Mouse (Mus musculus): ENCODE measurements around the gene Gba. TPM values are rescaled to one million over a fixed set of nuclear protein-coding genes. Genes with fewer than 3 reads are reported as not detected.

The Gba gene
- polyA plus RNA-seq (2014; fragmentation: Illumina TruSeq; extraction: RNeasy Lipid Tissue Mini Kit (QIAGEN cat#74804); ENCODE audit: low read depth, low replicate concordance), result 13.1 TPM

DNA sequence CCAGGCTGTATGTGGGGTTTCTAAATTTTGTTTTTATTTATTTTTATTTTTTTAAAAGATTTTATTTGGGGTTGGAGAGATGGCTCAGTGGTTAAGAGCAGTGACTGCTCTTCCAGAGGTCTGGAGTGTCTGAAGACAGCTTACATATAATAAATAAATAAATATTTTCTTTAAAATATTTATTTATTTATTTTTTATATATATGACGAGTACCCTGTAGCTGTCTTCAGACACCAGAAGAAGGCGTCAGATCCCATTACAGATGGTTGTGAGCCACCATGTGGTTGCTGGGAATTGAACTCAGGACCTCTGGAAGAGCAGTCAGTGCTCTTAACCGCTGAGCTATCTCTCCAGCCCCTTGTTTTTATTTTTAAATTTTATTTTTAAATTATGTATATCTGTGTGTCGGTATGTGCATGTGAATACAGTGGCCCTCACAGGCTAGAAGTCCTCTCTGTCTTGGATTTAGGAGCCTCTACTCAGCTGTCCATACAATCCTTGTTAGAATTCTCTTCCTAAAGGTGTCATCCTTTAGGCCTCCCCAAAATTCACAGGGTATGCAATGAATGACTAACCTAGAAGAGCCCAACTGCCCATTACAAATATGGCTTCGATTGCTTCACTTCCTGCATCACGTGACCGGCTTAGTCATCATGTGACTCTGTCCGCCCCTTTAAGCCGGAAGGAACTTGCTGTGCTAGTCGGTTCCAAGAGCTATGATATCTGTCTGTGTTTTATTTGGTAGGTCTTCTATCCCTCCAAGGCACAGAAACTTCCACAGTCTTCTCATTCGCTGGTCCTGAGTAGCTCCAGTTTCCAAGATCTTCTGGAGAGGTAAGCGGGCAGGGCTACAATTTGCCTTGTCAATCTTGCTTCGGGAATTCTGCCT, at the start of gene Gba:
Gene Gba, plus strand, starts transcription at position 676 of the 889 bp plus-strand sequence.

DNA sequence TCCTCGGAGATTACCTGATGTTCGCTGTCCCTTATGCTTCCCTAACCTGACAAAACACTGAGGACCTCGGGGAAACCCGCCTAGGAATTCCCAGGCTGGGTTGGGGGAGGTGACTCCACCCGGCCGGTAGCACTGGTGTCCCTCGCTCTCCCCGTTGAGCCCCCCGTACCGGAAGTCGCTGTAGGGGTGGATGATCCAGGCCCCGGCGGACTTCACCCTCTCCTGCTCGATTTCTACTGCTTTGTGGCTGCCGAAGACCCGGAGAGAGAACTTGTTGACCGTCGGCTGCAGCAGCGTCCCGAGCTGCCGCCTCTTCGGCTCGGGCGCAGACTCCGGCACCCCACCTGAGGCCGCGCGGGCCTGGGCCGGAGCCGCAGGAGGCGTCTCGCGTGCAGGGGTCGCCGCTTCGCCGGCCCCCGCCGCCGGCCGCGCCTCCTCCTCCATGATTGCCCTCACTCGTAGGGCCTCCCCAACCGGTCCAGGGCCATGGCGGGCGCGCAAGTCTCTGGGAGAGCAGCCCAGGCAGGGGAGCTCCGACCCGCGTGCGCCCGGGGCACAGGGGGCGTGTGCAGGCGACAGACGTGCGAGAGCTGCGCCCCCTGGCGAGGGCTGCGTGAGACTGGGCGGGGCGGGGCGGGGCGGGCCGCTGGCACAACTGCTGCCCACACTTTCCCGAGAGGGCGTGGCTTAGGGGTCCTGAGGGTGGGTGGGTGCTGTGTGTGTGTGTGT, 42.9 kb upstream of the Gba start, which contains the start of gene Hcn3:
Gene Hcn3, minus strand, starts transcription at position 581 of the 729 bp plus-strand sequence.

DNA sequence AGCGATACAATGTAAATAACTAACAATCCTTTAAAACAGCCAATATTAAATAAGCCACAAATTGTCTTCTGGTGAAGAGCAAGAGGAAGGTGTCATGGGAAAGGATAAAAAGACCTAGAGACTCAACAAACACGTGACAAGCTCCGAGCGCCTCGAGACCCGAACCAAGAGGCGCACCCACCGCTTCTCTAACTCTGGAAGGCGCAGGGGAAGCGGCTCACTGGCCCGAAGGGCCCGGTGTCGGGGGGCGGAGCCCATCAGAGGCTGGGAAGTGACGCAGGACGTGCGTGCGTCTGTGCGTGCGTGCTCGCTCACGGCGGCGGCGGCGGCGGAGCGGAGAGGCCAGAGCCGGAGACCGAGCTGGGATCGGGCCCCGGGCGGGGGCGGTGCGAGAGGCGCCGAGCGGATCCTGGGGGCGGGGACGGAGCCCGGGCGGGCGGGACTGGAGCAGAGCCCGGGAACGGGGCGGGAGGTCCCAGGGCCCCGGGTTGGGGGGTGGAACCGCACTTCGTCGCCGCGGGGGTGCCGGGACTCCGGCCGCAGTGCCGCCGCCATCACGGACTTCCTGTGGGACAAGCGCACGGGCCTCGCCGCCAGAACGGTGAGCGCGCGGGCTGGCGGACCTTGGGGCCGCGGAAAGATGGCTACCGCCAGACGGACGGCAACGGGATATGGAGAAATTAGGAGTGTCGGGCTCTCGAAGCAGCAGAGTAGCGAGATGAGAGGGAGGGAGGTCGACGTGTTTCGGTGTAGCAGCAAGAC, 38.0 kb upstream of the Gba start, which contains the start of gene Clk2:
Gene Clk2, plus strand, starts transcription at position 290 of the 762 bp plus-strand sequence.

DNA sequence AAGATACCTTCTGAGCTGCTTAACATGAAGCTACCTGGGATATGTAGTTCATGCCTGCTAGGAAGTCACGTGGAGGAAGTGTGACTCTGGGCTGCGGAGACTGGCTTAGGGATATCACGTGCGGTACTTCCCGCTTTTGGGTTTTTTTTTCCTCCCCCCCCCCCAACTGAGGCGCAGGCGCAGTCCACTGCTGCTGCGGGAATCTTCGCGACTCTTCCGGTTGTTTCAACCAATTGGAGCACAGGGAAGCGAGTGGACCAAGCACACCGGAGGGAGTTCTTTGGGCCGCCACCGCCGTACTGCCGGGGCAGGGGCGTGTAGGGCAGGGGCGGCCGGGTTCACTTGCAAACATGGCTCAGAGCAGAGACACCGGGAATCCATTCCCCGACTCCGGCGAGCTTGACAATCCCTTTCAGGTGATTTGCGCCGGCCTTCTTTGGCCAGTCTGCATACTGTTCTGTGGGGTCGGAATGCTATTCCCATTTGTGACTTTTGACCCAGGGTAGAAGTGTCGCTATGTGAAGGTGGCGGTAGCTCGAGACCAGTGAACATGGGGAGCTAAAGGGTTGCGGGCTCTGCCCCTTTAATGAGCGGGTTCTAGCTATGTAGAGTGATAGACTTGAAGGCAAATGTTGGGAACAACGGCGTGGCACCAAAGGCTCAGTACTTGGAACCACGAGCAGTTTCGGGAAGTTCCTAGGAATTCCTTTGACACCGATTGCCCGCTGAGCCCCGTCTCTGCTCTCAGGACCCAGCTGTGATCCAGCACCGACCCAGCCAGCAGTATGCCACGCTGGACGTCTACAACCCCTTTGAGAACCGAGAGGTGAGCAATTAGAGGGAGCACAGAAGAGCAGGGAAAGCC, 25.3 kb upstream of the Gba start, which contains the start of gene Scamp3:
Gene Scamp3, plus strand, starts transcription at position 232 of the 865 bp plus-strand sequence.

DNA sequence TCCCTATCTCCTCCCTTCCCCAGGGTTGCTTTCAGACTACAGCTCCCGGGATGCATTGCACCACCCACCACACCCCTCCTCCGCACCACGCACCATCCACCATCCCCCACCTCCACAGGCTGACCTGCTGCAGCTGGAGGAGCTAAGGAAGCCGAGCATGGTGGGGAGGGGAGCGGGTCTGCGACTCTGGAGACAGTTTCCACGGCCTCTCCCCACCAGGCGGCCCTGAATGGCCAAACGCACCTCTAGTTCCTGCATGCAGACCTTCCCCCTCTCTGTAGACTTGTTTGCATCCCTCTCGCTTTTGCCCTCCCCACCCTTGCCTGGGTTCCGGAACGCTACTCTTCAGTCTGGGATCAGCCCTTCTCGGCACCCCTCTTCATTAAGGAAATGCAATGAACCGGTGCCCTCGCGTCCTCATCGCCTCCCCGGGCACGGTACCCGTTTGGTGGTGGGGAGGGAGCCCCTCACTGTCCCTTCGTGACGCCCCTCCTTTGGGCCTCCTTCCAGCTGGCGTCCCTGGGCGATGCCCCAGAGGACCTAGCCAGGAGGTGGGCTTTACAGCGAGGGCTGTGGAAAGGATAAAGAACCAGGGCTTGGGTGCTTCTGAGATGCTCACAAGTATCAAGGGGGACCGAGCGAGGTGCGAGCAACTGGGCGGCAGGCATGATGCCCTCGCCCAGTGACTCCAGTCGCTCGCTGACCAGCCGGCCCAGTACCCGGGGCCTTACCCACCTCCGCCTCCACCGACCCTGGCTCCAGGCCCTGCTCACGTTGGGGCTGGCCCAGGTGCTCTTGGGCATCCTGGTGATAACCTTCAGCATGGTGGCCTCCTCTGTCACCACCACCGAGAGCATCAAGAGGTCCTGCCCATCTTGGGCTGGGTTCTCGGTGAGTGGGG, 19.4 kb upstream of the Gba start, which contains the start of gene Fam189b:
Gene Fam189b, plus strand, starts transcription at position 86 of the 901 bp plus-strand sequence.

DNA sequence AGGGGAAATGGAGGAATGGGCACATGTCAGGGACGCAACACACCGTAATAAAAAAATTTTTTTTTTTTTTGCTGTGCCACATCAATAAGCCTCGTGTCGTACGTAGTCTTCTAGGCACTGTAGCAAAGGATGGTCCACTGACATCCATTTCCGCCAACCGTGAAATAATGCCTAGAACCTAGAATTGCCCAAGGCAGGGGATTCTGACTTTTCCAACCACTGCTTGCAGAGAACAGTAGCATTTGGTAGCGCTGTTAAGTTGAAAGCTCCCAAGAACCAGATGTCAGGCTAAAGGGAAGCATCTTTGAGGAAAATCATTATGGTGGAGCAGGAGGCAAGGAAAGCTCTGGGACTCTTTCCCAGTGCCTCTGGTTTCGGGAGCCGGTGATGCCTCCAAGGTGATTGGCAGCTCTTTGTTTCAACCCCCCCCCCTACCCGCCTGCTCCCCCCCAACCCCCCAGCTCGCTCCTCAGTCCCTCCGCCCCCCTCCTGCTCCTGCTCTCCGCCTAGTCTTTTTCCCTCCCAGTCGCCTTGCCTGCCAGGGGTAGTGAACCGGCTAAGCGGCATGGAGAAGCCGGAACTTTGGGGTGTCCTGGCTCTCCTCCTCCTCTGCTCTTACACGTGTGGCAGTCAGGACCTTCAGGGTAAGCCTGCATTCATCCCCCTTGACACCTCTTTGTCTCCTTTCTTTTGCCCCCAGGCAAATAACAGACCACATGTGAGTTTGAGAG, 12.1 kb downstream of the Gba start, which contains the start of gene Thbs3:
Gene Thbs3, plus strand, starts transcription at position 500 of the 731 bp plus-strand sequence.

DNA sequence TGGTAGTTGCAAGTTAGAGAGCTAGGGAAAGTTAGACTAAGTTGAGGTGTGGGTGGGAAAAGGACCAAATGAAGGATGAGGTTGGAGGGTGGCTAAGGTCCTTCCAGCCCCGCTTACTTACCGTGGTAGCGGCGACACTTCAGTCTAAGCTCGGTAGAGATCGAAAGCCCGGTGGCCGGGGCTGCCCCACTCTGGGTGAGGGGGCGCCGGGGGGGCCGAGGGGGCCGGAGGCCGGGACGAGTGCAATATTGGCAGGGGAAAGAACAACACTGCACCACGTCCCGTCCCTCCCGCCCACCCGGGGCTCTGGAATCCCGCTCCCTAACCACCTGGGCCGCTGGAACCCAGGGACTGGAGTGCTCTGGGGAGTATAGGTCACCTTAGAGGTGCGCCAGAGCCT, 24.2 kb downstream of the Gba start, which contains the start of gene Mtx1:
Gene Mtx1, minus strand, starts transcription at position 189 of the 400 bp plus-strand sequence.

DNA sequence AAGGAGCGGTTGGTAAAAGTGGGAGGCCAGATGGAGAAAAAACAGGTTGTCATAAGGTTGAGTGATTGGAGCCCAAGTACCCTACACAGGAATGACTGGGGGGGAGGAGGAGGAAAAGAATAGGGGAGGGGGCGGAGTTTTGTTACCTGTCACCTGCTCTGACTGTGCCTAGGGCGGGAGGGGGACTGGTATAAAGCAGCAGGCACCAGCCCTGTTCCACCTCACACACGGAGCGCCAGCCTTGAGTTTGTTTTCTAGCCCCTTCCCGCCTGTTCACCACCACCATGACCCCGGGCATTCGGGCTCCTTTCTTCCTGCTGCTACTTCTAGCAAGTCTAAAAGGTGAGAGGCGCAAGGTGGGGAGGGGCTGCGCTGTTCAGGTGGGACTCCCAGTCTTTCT, 26.1 kb downstream of the Gba start, which contains the start of gene Muc1:
Gene Muc1, plus strand, starts transcription at position 222 of the 400 bp plus-strand sequence.

DNA sequence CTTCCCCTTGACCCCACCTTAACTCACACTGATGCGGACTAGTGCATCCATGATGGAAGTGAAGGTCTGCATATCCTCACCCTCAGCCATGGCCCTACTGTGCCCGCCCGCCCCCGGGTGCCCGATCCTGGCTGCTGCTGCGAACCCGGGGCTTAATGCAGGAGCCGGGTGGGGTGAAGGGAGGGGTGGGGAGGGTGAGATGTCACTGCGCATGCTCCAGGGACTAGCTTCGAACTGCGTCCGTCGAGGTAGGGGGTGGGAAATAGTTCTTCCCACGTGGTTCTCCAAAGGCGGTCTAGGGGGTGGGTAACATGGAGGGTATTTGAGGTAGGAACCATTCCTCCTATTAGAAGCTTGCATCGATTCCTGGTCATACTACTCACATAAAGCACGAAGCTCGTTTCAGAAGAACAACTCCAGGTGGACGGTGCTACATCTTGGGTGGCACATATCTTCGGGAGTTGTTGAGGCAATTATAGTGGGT, 43.0 kb downstream of the Gba start, which contains the start of gene Krtcap2:
Gene Krtcap2, plus strand, starts transcription at position 279 of the 484 bp plus-strand sequence.

DNA sequence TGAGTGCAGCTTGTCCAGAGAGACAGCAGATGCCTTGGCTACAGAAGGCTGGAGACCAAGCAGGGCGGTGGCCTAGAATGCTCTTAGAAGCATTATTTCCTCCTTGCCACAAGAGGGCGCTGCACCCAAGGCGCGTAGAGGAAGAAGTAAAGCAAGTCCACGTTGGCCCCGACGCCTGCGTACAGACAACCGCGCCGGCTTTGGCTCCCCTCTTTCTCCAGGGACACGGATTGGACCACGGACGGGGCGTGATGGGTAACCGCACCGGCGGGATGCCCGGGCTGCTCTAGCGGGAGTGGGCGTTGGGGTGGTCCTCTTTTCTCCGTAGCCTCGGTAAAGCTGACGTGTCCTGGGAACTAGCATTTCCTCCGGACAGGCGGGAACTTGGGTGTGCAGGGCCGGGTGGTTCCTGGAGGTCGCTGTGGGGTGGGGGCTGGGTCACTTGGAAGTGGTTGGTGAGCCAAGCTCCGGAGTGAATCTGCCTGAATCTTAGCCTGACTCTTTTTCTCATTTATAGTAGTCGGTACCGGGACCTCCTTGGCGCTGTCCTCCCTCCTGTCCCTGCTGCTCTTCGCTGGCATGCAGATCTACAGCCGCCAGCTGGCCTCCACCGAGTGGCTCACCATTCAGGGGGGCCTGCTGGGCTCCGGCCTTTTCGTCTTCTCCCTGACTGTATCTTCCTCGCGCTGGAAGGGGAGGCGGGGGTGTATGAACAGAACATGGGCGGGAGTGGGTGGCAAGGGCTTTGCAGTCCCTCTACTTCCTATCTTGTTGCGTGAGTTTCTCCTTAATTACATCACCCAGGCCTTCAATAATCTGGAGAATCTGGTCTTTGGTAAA, 43.8 kb downstream of the Gba start, which contains the start of gene Trim46:
Gene Trim46, minus strand, starts transcription at position 49 of the 840 bp plus-strand sequence.

Other genes with a start within 250 kb of the Gba start
- 9.4 TPM for gene Rusc1, start 109.6 kb upstream of the Gba start, polyA plus RNA-seq (2014; fragmentation: Illumina TruSeq; extraction: RNeasy Lipid Tissue Mini Kit (QIAGEN cat#74804); ENCODE audit: low read depth, low replicate concordance)
- not detected for gene Gm43738, start 101.8 kb upstream of the Gba start, polyA plus RNA-seq (2014; fragmentation: Illumina TruSeq; extraction: RNeasy Lipid Tissue Mini Kit (QIAGEN cat#74804); ENCODE audit: low read depth, low replicate concordance)
- gene Fdps, start 101.0 kb upstream of the Gba start, polyA plus RNA-seq (2014; fragmentation: Illumina TruSeq; extraction: RNeasy Lipid Tissue Mini Kit (QIAGEN cat#74804); ENCODE audit: low read depth, low replicate concordance), result 43.8 TPM
- gene Pklr, start 66.8 kb upstream of the Gba start, polyA plus RNA-seq (2014; fragmentation: Illumina TruSeq; extraction: RNeasy Lipid Tissue Mini Kit (QIAGEN cat#74804); ENCODE audit: low read depth, low replicate concordance), result not detected
- 0.76 TPM for gene Hcn3, start 42.7 kb upstream of the Gba start, polyA plus RNA-seq (2014; fragmentation: Illumina TruSeq; extraction: RNeasy Lipid Tissue Mini Kit (QIAGEN cat#74804); ENCODE audit: low read depth, low replicate concordance)
- gene Clk2, start 38.1 kb upstream of the Gba start, polyA plus RNA-seq (2014; fragmentation: Illumina TruSeq; extraction: RNeasy Lipid Tissue Mini Kit (QIAGEN cat#74804); ENCODE audit: low read depth, low replicate concordance), result 15.3 TPM
- 15.5 TPM for gene Scamp3, start 25.5 kb upstream of the Gba start, polyA plus RNA-seq (2014; fragmentation: Illumina TruSeq; extraction: RNeasy Lipid Tissue Mini Kit (QIAGEN cat#74804); ENCODE audit: low read depth, low replicate concordance)
- 0.47 TPM for gene Fam189b, start 19.8 kb upstream of the Gba start, polyA plus RNA-seq (2014; fragmentation: Illumina TruSeq; extraction: RNeasy Lipid Tissue Mini Kit (QIAGEN cat#74804); ENCODE audit: low read depth, low replicate concordance)
- 0.82 TPM for gene Thbs3, start 12.3 kb downstream of the Gba start, polyA plus RNA-seq (2014; fragmentation: Illumina TruSeq; extraction: RNeasy Lipid Tissue Mini Kit (QIAGEN cat#74804); ENCODE audit: low read depth, low replicate concordance)
- 38.5 TPM for gene Mtx1, start 24.2 kb downstream of the Gba start, polyA plus RNA-seq (2014; fragmentation: Illumina TruSeq; extraction: RNeasy Lipid Tissue Mini Kit (QIAGEN cat#74804); ENCODE audit: low read depth, low replicate concordance)
- gene Muc1, start 26.1 kb downstream of the Gba start, polyA plus RNA-seq (2014; fragmentation: Illumina TruSeq; extraction: RNeasy Lipid Tissue Mini Kit (QIAGEN cat#74804); ENCODE audit: low read depth, low replicate concordance), result not detected
- gene Krtcap2, start 43.0 kb downstream of the Gba start, polyA plus RNA-seq (2014; fragmentation: Illumina TruSeq; extraction: RNeasy Lipid Tissue Mini Kit (QIAGEN cat#74804); ENCODE audit: low read depth, low replicate concordance), result 37.0 TPM
- gene Trim46, start 43.4 kb downstream of the Gba start, polyA plus RNA-seq (2014; fragmentation: Illumina TruSeq; extraction: RNeasy Lipid Tissue Mini Kit (QIAGEN cat#74804); ENCODE audit: low read depth, low replicate concordance), result not detected
- not detected for gene Dpm3, start 56.4 kb downstream of the Gba start, polyA plus RNA-seq (2014; fragmentation: Illumina TruSeq; extraction: RNeasy Lipid Tissue Mini Kit (QIAGEN cat#74804); ENCODE audit: low read depth, low replicate concordance)
- gene Slc50a1, start 67.6 kb downstream of the Gba start, polyA plus RNA-seq (2014; fragmentation: Illumina TruSeq; extraction: RNeasy Lipid Tissue Mini Kit (QIAGEN cat#74804); ENCODE audit: low read depth, low replicate concordance), result 16.9 TPM
- 2.7 TPM for gene Efna1, start 78.2 kb downstream of the Gba start, polyA plus RNA-seq (2014; fragmentation: Illumina TruSeq; extraction: RNeasy Lipid Tissue Mini Kit (QIAGEN cat#74804); ENCODE audit: low read depth, low replicate concordance)
- gene Efna3, start 120.0 kb downstream of the Gba start, polyA plus RNA-seq (2014; fragmentation: Illumina TruSeq; extraction: RNeasy Lipid Tissue Mini Kit (QIAGEN cat#74804); ENCODE audit: low read depth, low replicate concordance), result not detected
- gene Efna4, start 135.1 kb downstream of the Gba start, polyA plus RNA-seq (2014; fragmentation: Illumina TruSeq; extraction: RNeasy Lipid Tissue Mini Kit (QIAGEN cat#74804); ENCODE audit: low read depth, low replicate concordance), result not detected
- gene Adam15, start 147.1 kb downstream of the Gba start, polyA plus RNA-seq (2014; fragmentation: Illumina TruSeq; extraction: RNeasy Lipid Tissue Mini Kit (QIAGEN cat#74804); ENCODE audit: low read depth, low replicate concordance), result 12.9 TPM
- gene Dcst2, start 159.0 kb downstream of the Gba start, polyA plus RNA-seq (2014; fragmentation: Illumina TruSeq; extraction: RNeasy Lipid Tissue Mini Kit (QIAGEN cat#74804); ENCODE audit: low read depth, low replicate concordance), result not detected
- not detected for gene Dcst1, start 162.3 kb downstream of the Gba start, polyA plus RNA-seq (2014; fragmentation: Illumina TruSeq; extraction: RNeasy Lipid Tissue Mini Kit (QIAGEN cat#74804); ENCODE audit: low read depth, low replicate concordance)
- 7.4 TPM for gene Zbtb7b, start 191.8 kb downstream of the Gba start, polyA plus RNA-seq (2014; fragmentation: Illumina TruSeq; extraction: RNeasy Lipid Tissue Mini Kit (QIAGEN cat#74804); ENCODE audit: low read depth, low replicate concordance)
- gene Lenep, start 199.9 kb downstream of the Gba start, polyA plus RNA-seq (2014; fragmentation: Illumina TruSeq; extraction: RNeasy Lipid Tissue Mini Kit (QIAGEN cat#74804); ENCODE audit: low read depth, low replicate concordance), result 2.3 TPM
- gene Flad1, start 208.9 kb downstream of the Gba start, polyA plus RNA-seq (2014; fragmentation: Illumina TruSeq; extraction: RNeasy Lipid Tissue Mini Kit (QIAGEN cat#74804); ENCODE audit: low read depth, low replicate concordance), result 1.2 TPM
- gene Cks1b, start 215.5 kb downstream of the Gba start, polyA plus RNA-seq (2014; fragmentation: Illumina TruSeq; extraction: RNeasy Lipid Tissue Mini Kit (QIAGEN cat#74804); ENCODE audit: low read depth, low replicate concordance), result 9.6 TPM
- 39.8 TPM for gene Shc1, start 215.5 kb downstream of the Gba start, polyA plus RNA-seq (2014; fragmentation: Illumina TruSeq; extraction: RNeasy Lipid Tissue Mini Kit (QIAGEN cat#74804); ENCODE audit: low read depth, low replicate concordance)
- 8.5 TPM for gene Pygo2, start 227.3 kb downstream of the Gba start, polyA plus RNA-seq (2014; fragmentation: Illumina TruSeq; extraction: RNeasy Lipid Tissue Mini Kit (QIAGEN cat#74804); ENCODE audit: low read depth, low replicate concordance)
- gene Pbxip1, start 233.8 kb downstream of the Gba start, polyA plus RNA-seq (2014; fragmentation: Illumina TruSeq; extraction: RNeasy Lipid Tissue Mini Kit (QIAGEN cat#74804); ENCODE audit: low read depth, low replicate concordance), result 13.2 TPM

All from adrenal gland, adult 10 weeks (tissue).